Mouse (Mus musculus) midbrain, embryonic 10.5 days (tissue): ENCODE data around the gene Gm29609. TPM values are rescaled to one million over a fixed set of nuclear protein-coding genes. Genes with fewer than 3 reads are reported as not detected.
A peak's percentile ranks its signal among the peaks of the same experiment; 100 is the strongest.

Source experiments
- DNase-seq: peaks from one replicate; pipeline ENCODE4 v3.0.0-alpha.2; 2017; ENCODE audit warnings: low spot score
- H3K27ac ChIP-seq: fragments of 300-500 bp; sonication (generic); replicated peaks from 2 replicates; pipeline ENCODE4 v1.5.1; 2016; ENCODE audit warnings: mild to moderate bottlenecking
- H3K27me3 ChIP-seq: fragments of 300-500 bp; sonication (generic); 2 replicates; pipeline ENCODE4 v1.6.1; 2016; ENCODE audit warnings: low read depth, mild to moderate bottlenecking; ENCODE audit not compliant: poor library complexity, severe bottlenecking
- H3K36me3 ChIP-seq: fragments of 300-500 bp; sonication (generic); 2 replicates; pipeline ENCODE4 v1.6.1; 2016; ENCODE audit warnings: mild to moderate bottlenecking, moderate library complexity
- H3K4me1 ChIP-seq: fragments of 300-500 bp; sonication (generic); 2 replicates; pipeline ENCODE4 v1.6.1; 2016
- H3K4me3 ChIP-seq: fragments of 300-500 bp; sonication (generic); 2 replicates; pipeline ENCODE4 v1.5.1; 2016; ENCODE audit warnings: mild to moderate bottlenecking, moderate library complexity
- H3K9me3 ChIP-seq: fragments of 300-500 bp; sonication (generic); replicated peaks from 2 replicates; pipeline ENCODE4 v1.6.1; 2016; ENCODE audit warnings: mild to moderate bottlenecking
- WGBS: fragments of 180-500 bp; shearing (Covaris S2); methylation state at CpG from one replicate; pipeline ENCODE4 v1.1.7; 2016; 5-methylcytosine and 5-hydroxymethylcytosine counted together
- polyA plus RNA-seq: library from polyadenylated mRNA; unstranded; fragments of >200 nt; fragmentation: Nextera tagmentation; extraction: Ambion mirVana; gene quantifications from 2 replicates; pipeline ENCODE4 v1.2.1, GENCODE M21; 2016

The Gm29609 gene
- polyA plus RNA-seq, 1 experiment from 2014 or later = 2.1 TPM

DNA sequence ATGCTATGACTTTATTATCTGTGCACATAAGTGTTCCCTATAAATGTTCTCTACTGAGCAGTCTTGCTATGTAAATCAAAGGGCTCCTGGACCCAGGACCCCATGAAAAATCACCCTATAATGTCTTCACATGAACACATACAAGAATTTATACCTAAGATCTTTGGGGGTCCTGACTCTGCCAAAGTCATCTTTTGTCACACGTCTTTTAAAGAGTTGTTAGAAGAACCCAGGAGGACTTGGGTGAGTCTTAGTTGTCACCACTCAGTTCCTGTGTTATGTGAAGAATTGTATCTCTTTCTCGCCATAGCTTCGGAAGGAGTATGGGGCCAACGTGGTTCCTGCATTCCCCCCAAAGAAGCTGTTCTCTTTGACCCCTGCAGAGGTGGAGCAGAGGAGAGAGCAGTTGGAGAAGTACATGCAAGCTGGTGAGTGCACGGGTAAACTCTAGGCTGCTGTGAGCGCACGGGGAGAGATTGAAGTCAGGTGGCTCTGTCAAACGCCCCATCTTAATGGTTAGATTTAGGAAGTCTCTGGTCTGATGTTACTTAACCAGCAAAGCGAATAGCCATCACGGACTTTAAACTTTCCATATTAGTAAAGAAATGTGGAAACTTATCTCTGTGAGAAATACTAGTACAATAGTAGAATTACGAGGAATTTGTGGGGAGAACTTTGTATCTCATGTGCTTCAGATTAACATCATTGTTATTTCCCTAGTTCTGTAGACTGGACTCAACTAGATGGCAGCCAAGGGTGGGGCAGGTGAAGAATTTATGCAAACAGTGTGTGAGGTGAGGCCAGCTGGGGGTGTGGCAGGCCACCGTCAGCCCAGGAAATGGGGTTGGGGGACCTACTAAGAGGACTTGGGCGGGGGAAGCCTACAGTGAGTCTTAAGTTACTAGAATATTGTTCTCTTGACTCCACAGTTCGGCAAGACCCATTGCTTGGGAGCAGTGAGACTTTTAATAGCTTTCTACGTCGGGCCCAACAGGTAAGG lies 15.1 kb upstream of the Gm29609 start:
- Histone ChIP-seq H3K4me3 (peak overlapping the region; percentile 93), H3K27me3 (no peaks in the 10 kb centered on the region), H3K4me1 (peaks cover 25% of the 10 kb centered on the region), H3K9me3 (no peaks in the 10 kb centered on the region), H3K27ac (no peak overlapping the region), H3K36me3 (peaks cover 76% of the 10 kb centered on the region)
- DNase-seq = no peak
- WGBS = 92% methylated on average over 16 of the region's 16 CpGs

GRCm38 (mm10) chr5:31193631-31194281 lies 14.0 kb upstream of the Gm29609 start:
- 14% methylated on average over 25 of the region's 25 CpGs for WGBS
- no peaks in the 10 kb centered on the region for H3K27me3 ChIP-seq
- H3K9me3 ChIP-seq = no peaks in the 10 kb centered on the region
- peak overlapping the region; percentile 88 for H3K27ac ChIP-seq
- DNase-seq = no peak
- peaks cover 25% of the 10 kb centered on the region for H3K4me1 ChIP-seq
- H3K36me3 ChIP-seq = peaks cover 75% of the 10 kb centered on the region
- H3K4me3 ChIP-seq = peak overlapping the region; percentile 93

GRCm38 (mm10) chr5:31192939-31193630 lies 13.4 kb upstream of the Gm29609 start, which contains the start of the genes Snx17 and Eif2b4:
TSS of gene Snx17 (plus strand) at chr5:31193227.
TSS of gene Eif2b4 (minus strand) at chr5:31193430.
- Histone ChIP-seq H3K36me3 (peaks cover 75% of the 10 kb centered on the region), H3K4me3 (peak within 1 kb of the TSS; percentile 93), H3K4me1 (peaks cover 25% of the 10 kb centered on the region), H3K27me3 (no peaks in the 10 kb centered on the region), H3K27ac (peak within 1 kb of the TSS; percentile 88), H3K9me3 (no peaks in the 10 kb centered on the region)
- WGBS = under 1% methylated on average over 48 of the region's 48 CpGs
- peak; percentile 99 for DNase-seq

DNA sequence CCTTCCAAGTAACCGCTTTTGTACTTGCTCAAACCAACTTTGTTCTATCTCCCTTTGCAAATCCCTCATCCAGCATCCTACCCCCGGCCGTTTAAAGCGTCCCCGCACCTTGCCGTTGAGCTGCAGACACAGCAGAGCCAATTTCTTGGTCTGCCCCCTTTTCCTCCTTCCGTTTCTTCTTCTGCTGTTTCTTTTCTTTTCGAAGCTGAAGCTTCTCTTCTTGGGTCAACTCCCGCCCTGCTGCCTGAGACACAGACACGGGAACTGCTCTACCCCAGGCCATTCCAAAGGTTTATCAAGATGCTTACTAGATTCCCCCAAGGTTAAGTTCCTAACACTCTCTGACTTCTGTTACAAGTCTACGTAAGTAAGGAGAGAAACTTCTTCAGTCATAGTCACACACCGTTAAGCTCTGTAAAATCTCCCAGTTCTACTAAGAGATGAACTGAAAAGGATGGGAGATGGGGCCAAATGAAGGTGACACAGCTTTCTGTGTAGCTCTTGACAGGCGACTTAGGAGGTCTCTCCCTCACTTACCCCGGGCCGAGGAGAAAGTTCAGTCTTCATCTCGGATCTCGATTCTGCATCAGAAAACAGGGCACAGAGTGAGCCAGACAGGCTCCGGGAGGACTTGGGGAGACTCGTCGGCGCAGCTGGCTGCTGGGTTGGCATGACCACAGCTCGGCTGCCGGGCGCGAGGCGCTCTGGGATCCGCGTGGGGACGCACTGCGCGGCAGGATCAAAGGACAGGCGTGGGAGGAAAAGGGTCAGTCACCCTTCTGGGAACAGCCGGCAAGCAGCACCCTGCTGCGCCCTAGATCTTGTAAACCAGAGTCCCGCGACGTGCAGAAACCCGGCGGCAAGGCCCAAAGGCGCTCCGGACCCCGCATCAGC lies 12.6 kb upstream of the Gm29609 start:
- DNase-seq = no peak
- H3K4me1 ChIP-seq = peaks cover 25% of the 10 kb centered on the region
- H3K27ac ChIP-seq = peak overlapping the region; percentile 88
- no peaks in the 10 kb centered on the region for H3K9me3 ChIP-seq
- peak overlapping the region; percentile 93 for H3K4me3 ChIP-seq
- H3K27me3 ChIP-seq = no peaks in the 10 kb centered on the region
- 18% methylated on average over 42 of the region's 42 CpGs for WGBS
- H3K36me3 ChIP-seq = peaks cover 75% of the 10 kb centered on the region

DNA sequence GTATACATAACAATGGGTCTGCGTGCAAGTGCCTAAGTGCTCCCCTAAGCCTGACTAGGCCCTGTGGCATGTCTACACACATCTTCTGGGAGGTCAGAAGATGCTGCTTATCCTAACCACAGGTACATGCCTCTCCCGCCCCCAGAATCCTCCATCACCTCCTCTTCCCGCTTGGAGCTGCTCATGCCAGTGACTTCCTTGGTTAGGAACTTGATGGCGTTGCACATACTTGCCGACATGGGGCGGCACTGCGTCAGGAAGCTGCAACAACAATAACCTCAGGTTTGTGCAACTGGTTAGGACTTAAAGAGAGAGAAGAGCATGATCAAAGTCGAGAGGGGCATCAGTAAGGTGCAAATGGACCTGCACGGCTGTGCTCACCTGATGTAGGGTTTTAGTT lies 10.5 kb upstream of the Gm29609 start:
- no peak overlapping the region for H3K27ac ChIP-seq
- H3K9me3 ChIP-seq = no peaks in the 10 kb centered on the region
- no peaks in the 10 kb centered on the region for H3K27me3 ChIP-seq
- DNase-seq = no peak
- peaks cover 25% of the 10 kb centered on the region for H3K4me1 ChIP-seq
- WGBS = 92% methylated on average over 9 of the region's 9 CpGs
- no peak overlapping the region for H3K4me3 ChIP-seq
- H3K36me3 ChIP-seq = peaks cover 60% of the 10 kb centered on the region

- Histone ChIP-seq H3K4me1 (peaks cover 12% of the 10 kb centered on the region), H3K27ac (no peak overlapping the region), H3K9me3 (no peaks in the 10 kb centered on the region), H3K36me3 (peaks cover 50% of the 10 kb centered on the region), H3K4me3 (no peak overlapping the region), H3K27me3 (no peaks in the 10 kb centered on the region)
- WGBS = 86% methylated on average over 4 of the region's 4 CpGs
- no peak for DNase-seq
These were observed 8.6 kb upstream of the Gm29609 start for GRCm38 (mm10) chr5:31188223-31188840.

- H3K4me1 ChIP-seq = peaks cover 12% of the 10 kb centered on the region
- H3K36me3 ChIP-seq = peaks cover 20% of the 10 kb centered on the region
- H3K27ac ChIP-seq = no peak overlapping the region
- DNase-seq = no peak
- H3K9me3 ChIP-seq = no peaks in the 10 kb centered on the region
- H3K4me3 ChIP-seq = no peak overlapping the region
- no peaks in the 10 kb centered on the region for H3K27me3 ChIP-seq
- 60% methylated on average over 4 of the region's 4 CpGs for WGBS
These were observed 4.0 kb upstream of the Gm29609 start for GRCm38 (mm10) chr5:31183678-31184077.

DNA sequence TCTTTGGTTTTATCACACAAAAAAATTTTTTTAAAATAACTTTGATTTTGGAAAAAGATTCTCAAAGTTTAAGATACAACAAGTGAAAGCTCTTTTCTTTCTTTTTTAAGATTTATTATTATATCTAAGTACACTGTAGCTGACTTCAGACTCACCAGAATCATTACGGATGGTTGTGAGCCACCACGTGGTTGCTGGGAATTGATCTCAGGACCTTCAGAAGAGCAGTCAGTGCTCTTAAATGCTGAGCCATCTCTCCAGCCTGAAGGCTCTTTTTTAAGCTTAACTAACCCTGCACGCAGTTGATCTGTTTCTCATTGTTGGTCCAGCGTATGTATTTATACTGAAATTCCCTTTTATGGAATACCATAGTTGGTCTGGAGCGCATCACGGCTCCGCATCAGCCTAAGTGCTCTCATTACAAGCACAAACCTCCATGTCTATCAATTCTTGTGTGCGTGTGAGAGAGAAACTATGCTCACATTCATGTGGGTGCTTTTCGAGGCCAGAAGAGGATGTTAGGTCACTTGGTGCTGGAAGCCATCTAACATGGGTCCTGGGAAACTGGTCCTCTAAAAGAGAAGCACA lies 1.6 kb upstream of the Gm29609 start:
- Histone ChIP-seq H3K4me3 (peak overlapping the region; percentile 97), H3K27ac (no peak overlapping the region), H3K4me1 (peaks cover 15% of the 10 kb centered on the region), H3K9me3 (no peaks in the 10 kb centered on the region), H3K36me3 (peaks cover 16% of the 10 kb centered on the region), H3K27me3 (no peaks in the 10 kb centered on the region)
- no peak for DNase-seq
- WGBS = 96% methylated on average over 9 of the region's 9 CpGs

DNA sequence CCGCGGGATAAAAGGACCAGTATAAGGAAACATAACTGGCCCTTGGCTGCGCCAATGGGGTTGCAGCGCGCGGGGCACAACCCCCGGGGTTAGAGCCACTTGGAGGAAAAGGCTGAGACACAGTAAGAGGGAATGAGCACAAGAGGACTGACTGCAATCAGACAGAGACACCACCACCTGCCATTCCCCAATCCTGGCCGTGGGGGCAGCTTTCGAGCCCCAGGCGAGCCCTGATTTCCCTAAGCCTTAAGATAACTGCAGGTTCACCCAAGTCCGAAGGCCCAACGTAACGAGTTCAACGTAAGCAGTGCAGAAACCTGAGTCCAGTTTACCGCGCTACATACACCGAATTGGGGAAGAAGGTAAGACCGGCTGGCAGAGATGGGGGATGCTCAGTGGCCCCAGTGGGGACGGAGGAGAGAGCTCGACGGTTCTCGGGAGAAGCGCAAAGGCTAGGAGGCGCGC lies 378 bp downstream of the Gm29609 start:
- Histone ChIP-seq H3K4me3 (peak overlapping the region; percentile 97), H3K27ac (peak overlapping the region; percentile 95), H3K36me3 (peaks cover 30% of the 10 kb centered on the region), H3K27me3 (no peaks in the 10 kb centered on the region), H3K9me3 (no peaks in the 10 kb centered on the region), H3K4me1 (peaks cover 15% of the 10 kb centered on the region)
- DNase-seq = no peak
- WGBS = under 1% methylated on average over 25 of the region's 25 CpGs

- no peaks in the 10 kb centered on the region for H3K4me1 ChIP-seq
- H3K27me3 ChIP-seq = no peaks in the 10 kb centered on the region
- H3K27ac ChIP-seq = no peak overlapping the region
- no peak for DNase-seq
- H3K4me3 ChIP-seq = no peak overlapping the region
- H3K36me3 ChIP-seq = peaks cover 98% of the 10 kb centered on the region
- whole genome bisulfite sequencing = 94% methylated on average over 4 of the region's 4 CpGs
- H3K9me3 ChIP-seq = no peaks in the 10 kb centered on the region
These were observed 11.1 kb downstream of the Gm29609 start for GRCm38 (mm10) chr5:31168630-31169029.

GRCm38 (mm10) chr5:31164878-31165277 lies 14.8 kb downstream of the Gm29609 start:
- H3K4me1 ChIP-seq = no peaks in the 10 kb centered on the region
- no peak overlapping the region for H3K27ac ChIP-seq
- no peak overlapping the region for H3K4me3 ChIP-seq
- H3K27me3 ChIP-seq = no peaks in the 10 kb centered on the region
- 97% methylated on average over 1 of the region's 1 CpGs for WGBS
- H3K36me3 ChIP-seq = peaks cover 100% of the 10 kb centered on the region
- H3K9me3 ChIP-seq = no peaks in the 10 kb centered on the region
- DNase-seq = no peak
